Mouse (Mus musculus) CD8-positive naive resting alpha-beta T cell, adult 2 months (primary cell): ENCODE measurements around the gene Eml5.

ENCODE experiments used
- DNase-seq, 2 experiments: peaks; one replicate each; pipeline ENCODE4 v3.0.0; 2022; ENCODE audit warnings: low read depth in 2 of 2, low spot score in 2 of 2

The Eml5 gene

GRCm38 (mm10) chr12:98736951-98737800 lies 164.1 kb downstream of the Eml5 start, which contains the start of gene Ptpn21:
Gene Ptpn21 (minus strand): TSS chr12:98737405.
- no peak for DNase-seq
